Mouse (Mus musculus) T-cell, adult 2 months (primary cell): ENCODE data around the gene Anapc15.
A peak's percentile ranks its signal among the peaks of the same experiment; 100 is the strongest.

Source experiments
- DNase-seq: peaks from one replicate; pipeline ENCODE4 v3.0.0; 2022; ENCODE audit warnings: low spot score

Anapc15 gene

DNA sequence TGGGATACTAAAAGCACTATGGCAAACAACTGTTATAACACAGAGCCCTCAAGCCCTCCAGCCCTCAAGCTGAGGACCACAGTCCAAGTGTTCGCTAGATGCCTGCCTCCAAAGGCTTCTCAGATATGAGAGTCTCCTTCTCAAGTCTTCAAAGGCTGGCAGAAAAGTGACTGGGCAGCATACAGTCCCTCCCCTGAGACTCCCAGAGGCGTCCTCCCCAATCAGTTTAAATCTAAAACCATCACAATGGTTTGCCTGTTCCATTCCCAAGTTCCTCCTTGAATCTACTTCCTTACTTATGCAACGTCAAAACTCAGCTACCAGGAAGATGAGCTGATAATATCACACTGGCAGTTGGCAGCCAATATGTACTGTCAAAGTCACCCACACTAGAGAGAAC, at the start of gene Anapc15:
Gene Anapc15 (plus strand): TSS at position 301 of the 400 bp plus-strand sequence.
- DNase-seq = no peak

DNA sequence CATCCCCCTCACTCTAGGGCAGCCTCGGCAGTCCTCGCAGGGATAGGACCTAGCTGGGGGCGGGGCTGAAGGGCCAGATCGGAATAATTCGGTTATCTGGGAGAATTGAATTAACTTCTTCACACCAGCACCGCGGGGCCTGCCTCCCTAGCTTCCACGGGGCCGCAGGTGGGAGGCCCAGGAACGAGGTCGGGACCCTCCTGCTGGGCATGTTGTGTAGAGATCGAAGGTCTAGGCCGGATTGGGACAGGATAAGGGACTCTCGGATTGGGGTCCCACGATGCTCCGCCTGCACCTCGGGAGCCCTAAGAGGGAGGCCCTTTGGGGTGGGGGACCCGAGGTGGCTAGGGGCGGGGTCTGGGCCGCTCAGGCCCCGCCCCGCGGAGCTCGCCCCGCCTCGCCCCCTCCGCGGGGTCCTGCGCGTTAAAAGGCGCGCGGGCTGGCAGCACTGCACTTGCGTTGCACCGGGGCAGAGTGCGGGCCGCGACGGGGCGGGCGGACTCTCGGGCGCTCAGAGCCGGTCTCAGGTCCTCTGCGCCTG, 45.6 kb upstream of the Anapc15 start, which contains the start of gene Phox2a:
Gene Phox2a (plus strand): TSS at position 453 of the 541 bp plus-strand sequence.
- no peak for DNase-seq

DNA sequence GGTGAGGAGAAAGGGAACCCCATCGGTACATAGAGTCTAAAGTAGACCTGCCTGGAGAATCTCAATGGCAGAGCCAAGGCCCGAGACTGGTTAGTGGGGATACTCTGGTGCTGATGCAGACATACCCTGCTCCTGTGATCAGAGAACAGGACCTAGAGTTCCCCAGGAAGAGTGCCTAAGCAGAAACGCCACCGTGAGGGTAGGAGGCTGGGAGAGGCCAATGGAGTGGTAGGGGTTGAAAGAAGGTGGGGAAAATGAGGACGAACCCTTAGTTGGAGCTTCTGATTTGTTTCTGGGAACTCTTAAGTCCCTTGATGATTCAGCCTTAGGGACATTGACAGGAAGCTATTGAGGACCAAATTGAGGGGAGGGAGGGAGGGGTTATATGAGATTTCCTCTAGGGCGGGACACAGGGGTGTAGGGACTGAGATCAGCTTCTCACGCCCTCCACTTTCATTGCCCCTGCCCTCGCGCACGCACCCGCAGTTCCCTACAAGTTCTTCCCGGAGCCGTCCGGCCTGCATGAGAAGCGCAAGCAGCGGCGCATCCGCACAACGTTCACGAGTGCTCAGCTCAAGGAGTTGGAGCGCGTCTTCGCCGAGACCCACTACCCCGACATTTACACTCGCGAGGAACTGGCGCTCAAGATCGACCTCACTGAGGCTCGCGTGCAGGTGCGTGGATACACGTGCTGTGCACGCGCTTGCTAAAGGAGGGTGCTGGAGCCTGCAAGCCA, 43.1 kb upstream of the Anapc15 start:
- DNase-seq = peak; percentile 16

DNA sequence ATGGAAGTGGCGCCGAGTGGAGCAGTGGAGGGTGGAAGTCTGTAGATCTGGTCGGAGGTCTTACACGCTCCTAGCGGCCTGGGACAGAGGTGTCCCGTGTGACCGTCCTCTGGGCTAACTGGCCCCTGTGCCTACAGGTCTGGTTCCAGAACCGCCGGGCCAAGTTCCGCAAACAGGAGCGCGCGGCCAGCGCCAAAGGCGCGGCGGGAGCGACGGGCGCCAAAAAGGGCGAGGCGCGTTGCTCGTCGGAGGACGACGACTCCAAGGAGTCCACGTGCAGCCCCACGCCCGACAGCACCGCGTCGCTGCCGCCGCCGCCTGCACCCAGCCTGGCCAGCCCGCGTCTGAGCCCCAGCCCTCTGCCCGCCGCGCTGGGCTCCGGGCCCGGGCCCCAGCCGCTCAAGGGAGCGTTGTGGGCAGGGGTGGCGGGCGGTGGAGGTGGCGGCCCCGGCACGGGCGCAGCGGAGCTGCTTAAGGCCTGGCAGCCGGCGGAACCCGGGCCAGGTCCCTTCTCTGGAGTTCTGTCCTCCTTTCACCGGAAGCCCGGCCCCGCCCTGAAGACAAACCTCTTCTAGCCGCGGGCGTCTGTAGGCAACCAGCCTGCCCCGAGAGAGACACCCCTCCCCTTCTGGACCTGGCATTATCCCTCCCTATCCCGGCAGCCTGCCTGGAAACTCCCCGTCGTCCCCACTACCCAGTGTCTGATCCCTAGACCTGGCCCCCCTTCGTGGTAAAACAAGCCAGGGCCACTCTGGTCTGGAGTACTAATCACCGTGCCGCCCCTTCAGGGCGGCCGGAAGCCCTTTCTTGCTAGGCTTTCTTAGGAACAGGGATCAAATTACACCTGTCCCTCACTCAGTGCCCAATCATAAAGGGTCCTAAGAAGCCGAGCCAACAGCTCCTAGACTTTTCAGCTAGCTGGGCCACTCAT, 41.7 kb upstream of the Anapc15 start:
- DNase-seq = peak; percentile 26

DNA sequence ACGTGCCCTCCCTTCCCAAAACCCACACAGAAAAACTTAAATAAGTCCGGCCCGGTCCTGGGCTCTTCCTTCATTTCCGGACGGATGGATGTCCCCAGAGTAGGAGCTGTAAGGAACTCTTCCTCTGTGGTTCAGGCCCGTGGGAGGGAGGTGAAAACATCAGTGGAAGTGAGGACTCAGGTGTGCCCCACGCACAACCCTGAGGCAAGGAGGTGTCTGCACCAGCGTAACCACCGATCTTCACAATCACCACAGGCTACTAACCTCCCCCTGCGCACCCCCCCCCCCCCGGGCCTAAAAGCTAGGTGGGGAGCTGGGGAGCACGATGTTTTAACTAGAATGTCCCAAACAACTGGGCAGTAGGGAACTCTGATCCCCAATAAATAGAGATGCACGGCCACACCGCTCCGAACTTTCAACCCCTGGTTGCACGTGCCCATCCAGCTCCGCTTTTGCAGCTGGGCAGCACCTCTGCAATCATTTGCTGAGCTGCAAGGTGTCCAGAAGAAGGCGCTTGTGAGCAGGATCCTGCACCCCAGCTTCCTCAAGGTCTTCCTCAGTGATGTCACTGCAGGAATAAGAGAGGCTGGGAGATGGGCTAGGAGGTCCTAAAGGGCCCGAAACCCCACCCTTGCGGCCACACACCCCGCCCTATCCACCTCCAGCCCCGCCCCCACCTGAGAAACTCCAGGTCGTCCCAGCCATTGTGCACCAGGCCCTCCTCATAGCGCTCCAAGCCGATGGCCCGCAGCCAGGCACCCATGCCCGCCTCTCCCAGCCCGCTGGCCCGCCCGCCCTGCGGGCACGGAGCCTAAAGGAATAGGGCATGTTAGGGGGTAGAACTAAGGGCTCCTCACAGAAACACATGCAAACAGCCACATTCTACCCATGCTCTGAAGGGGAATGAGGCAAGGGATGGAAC, 40.4 kb upstream of the Anapc15 start:
- no peak for DNase-seq

DNA sequence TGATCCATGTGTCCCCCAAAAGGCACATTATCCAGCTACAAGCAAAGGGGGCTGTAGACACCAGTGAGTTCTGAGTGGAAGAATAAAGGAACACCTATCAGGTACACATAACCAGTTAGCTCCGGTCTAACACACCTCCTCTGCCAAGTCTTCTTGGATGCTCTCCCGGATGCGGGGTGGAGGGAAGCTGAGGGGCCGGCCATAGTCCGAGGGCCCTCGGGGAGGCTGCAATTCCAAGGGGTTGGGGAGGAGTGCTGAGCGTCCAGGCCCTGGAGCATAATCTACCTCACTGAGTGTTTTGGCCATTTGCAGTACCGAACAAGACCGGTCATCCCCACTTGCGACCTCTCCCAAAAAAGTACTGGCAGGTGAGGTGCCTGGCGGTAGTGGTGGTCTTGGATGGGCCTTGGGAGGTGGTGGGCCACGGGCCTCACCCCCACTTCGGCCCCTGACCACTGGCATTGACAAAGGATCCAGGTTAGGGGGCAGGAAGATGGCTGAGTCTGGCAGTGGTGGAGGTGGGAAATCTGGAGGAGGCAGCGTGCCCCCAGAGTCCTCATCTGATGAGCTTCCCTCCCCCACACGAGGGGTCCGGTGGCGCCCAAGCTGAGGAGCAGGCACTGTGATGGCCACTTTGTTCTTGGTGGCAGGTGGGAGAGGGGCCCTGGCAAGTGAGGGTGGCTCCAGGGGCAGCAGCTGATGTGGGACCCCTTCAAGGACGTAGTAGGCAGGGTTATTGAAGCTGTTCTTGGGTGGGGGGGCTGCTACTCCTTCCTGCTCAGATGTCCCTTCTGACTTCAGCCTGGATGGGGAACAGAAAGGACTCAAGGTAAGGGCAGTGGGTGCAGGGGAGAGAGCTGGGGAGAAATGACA, 39.5 kb upstream of the Anapc15 start:
- DNase-seq = no peak

DNA sequence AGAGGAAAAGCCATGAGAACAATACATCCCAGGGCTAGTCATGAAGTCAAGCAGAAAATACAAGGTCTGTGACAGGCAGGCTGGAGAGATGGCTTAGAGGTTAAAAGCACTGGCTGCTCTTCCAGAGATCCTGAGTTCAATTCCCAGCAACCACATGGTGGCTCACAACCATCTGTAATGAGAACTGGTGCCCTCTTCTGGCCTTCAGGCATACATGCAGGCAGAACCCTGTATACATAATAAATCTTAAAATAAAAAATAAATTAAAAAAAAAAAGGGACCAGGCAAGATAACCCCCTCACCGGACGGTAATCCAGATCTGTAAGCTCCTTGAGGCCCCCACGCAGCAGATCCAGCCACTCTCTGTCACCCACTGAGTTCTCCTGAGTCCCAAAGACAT, 33.1 kb upstream of the Anapc15 start:
- DNase-seq = no peak

DNA sequence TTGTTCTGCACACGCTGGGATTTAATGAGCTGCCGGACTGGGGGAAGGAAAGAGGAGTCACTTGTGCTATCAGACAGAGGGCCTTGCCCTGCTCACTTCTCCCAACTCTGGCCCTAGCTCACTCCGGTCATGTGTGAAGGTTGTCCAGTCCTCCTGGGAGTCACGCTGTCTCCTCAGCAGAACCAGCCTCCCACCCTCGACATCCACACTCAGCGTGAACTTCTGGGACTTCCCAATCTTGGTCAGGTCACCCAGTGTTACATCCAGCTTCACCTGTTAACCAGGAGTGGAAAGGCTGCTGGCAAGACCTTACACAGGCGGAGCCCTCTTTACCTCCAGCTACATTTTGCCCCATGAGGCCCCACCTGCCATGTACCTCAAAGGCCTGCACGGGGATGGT, 32.1 kb upstream of the Anapc15 start:
- no peak for DNase-seq

DNA sequence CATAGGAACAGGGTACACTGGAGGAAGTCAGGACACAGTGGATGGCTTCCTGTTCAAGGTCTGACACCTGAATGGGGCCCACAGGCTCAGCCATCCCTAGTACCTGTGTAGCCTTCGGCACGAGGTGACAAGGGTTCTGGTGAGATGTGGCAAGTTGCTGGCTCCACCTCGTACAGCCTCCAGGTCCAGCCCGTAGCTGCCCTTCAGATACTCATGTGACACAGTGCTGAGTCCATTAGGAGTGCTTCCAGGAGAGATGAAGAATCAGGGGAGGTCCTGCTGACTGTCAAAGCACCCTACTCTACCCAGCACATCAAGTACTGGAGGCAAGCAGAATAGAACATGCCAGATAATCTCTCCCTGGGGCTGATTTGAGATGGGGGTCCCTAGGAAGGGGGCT, 31.1 kb upstream of the Anapc15 start:
- DNase-seq = no peak

DNA sequence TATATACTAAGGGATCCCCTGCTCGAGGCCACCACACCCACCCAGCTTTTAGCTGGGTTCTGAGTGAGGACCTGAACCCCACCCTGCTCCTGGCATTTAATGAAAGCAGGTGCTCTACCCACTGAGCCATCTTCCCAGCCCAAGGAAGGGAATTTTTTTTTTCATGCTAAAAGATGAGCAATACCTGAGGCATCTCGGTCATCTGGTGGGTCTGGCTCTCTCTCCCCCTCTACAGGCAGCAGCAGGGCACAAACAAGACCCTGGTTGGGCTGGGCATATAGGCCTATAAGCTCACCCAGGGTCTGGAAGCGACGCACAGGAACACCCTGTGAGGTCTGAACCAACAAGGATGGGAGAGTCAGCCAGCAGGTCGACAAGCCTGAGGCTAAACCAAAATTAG, 30.2 kb upstream of the Anapc15 start:
- DNase-seq = no peak

DNA sequence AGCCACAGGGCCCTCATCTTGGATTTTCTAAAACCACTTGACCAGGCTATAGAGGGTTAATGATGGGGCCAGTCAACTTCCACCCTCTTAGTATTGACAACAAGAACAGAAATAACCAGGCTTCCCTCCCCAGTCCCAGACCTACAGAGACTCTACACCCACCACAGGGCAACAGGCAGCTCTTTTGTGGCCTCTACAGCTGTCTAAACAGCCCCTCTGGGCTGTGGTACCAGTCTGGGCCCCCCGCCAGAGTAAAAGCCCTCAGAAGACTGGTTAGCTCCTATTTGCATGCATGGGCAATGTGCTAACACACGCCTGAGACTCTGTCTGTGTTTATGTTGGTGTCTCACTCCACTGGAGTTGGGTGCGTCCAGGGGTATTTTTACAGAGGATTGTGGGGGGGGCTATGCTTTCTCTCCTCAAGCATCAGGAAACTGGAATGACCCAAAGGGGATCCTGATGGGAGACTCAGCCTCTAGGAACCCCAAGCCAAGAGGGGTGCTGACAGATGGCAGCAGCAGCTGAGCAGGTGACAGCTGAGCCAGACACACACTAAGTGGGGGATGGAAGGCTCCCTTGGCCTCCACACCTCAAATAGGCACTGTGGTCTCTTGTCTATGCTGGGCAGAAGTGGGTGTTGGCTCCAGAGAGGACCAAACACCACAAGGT, 29.5 kb upstream of the Anapc15 start:
- DNase-seq = no peak

DNA sequence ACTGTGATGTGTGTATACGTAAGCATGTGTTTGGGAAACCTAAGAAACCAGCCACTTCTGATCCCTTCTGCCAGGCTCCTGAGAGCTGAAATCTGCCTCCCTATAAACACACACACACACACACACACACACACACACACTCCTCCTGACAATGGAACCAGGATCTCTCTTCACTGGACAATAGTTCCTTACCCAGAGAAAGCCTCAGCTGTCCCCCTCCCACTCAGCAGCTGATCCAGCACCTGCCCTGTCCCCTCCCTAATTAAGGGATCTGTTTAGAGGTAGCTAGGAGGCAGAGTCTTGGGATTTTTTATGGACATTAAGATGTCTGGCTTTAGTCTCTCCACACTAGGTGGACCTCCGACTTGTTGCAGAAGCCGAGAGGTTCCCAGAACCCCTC, 28.6 kb upstream of the Anapc15 start:
- DNase-seq = no peak

DNA sequence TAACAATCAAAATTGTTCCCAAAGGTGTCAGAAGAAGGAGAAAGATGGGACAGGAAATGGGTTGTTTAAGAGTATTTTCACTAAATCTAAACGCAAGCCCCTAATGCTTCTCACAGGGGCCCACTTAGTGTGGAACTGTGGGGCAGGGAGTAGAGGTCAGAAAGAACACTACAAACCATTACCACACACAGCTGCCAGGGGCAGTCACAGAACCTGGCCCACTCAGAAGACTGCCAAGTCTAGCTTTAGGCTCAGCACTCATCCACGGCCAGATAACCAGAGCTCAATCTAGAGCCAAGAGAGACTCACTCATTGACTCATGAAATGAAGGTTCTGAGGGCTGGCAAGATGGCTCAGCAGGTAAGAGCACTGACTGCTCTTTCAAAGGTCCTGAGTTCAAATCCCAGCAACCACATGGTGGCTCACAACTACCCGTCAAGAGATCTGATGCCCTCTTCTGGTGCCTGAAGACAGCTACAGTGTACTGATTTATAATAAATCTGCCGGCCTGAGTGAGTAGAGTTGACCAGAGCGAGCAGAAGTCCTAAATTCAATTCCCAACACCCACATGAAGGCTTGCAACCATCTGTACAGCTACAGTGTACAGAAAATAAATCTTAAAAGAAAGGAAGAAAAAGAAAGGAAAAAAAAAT, 27.9 kb upstream of the Anapc15 start:
- no peak for DNase-seq

DNA sequence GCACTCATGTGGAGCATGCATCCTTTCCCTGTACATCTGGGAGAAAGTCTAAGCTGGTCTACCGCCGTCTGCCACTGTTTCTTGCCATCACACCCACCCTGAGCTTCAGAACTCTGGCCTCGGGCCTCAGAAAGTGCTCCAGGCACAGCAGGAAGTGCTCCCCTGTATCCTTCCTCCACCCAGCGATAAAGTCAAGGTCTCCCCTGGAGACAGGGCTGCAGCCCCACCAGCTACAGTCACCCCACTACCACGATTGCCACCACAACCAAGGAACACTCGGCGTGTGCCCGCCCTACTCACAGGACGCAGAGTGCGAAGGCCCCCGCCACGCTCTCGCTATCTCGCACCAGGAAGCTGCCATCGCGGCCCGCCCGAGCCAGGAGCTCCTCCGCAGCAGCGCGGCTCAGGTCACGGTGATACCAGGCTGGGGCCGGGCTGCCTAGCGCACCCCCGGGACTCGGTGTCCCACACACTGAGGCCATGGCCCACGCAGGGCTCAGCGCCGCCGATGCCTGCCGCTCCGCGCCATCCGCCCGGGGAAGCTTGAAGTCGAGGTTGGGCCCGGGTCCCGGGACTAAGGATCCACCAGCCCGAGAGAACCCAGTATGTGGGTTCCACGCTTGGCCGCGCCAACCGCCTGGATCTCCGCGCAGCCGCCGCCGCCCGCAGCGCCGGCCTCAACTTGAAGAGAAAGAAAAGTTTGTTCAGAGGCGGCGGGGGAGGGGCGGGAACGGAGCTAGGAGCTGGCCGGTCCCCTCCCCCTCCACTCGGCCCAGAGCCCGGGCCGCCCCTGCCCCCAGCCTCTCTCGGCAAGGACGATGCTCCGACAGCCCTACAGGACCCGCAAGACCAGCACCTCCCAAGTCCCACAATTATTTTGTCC, 27.0 kb upstream of the Anapc15 start:
- DNase-seq = peak; percentile 64

DNA sequence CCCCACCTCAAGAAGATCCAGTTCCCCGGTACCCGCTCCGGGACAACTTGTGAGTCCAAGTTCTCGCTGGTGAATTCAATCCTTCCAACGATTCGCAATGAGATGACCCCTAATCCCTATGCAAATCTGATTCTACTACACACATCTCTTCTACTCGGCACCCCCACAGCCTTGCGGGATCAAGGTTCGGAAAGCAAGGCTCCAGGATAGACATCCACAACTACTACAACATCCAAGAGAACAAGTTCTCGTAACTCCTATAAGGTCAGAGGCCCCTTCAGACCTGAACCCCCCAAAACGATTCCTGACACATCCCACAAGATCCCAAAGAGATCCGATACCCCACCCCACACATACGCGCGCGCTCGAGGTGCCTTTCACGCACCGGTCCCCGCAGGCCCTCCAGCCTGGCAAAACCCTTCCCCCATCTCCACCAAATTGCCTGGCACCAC, 26.3 kb upstream of the Anapc15 start:
- peak; percentile 8 for DNase-seq

DNA sequence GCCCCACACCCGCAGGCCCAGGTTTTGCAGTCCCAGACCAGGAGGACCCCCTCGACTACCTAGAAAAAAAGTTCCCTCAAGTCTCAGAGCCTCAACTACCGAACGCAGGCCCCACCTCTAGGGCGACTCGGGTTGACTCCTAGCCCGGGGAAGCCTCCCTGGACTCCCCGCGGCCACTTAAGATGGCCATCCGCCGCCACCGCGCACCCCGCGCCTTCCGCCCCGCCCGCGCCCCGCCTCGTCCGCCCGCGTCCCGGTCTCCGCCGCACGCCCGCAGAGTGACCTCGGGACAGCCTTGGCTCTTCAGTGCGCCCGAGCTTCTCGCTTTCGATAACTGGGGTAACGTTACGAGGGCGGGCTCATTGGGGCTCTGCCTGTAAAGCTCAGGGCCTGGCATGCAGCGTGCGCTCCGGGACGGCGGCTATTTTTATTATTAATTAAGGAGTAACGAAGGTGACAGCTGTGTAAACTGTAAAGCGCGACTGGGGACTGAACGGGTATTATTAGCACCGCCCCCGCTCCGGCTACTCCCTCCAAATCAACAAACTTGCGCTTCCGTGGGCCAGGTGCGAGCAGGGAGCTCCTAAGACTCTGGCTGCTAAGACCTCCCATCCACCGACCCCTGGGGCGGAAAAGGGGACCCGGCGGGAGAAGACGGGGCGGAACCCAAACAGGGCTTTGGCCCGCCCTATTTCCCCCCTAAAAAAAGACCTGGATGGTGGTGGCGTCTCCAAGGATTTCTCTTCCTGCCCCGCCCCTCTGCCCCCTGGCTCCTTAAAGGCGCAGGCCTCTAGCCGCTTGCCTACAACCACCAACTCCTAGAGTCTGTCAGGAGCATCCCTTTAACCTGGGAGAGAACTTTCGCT, 25.7 kb upstream of the Anapc15 start, which contains the start of gene Inppl1:
Gene Inppl1 (minus strand): TSS at position 624 of the 866 bp plus-strand sequence.
- peak; percentile 18 for DNase-seq

DNA sequence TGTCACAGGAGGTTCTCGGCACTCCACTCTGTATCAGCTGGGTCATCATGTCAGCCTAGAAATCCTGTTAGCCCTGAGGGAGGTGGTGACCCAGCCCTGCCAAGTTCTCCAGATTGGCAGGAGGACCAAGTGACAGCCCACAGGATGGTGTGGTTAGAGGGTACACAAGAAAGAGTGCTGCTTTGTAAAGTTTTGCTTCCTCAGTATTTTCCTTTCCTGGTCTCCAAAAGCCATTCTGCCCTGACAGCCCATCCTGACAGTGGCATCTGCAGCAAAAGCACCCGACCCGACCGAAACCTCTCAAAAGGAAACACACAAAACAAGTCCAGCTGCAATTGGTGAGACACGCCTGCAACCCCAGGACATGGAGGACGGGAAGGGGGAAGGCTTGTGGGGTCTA, 19.3 kb upstream of the Anapc15 start:
- no peak for DNase-seq
